Mouse (Mus musculus): ENCODE measurements around the gene Gm20388. TPM values are rescaled to one million over a fixed set of nuclear protein-coding genes. Genes with fewer than 3 reads are reported as not detected.

The Gm20388 gene
- polyA plus RNA-seq, 1 experiment from 2014 or later, result 7.4 TPM

DNA sequence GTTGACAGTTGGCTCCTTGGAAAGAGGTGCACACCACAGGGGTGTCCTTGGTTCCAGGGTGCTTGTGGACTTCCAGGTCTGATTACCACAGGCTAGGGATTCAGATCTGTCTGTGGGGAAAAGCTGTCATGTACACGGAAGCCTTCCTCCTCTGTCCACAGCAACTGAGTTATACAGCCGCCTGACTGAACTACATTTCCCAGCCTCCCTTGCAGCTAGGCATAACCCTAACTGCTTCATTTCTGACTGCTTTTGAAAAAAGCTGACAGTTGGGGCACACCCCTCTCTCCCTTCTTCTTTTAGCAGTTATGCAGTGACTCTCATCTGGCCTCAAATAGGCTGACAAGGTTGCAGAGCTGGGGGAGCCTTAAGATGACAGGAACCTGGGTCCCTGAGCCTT, 901.3 kb downstream of the Gm20388 start:
- Histone ChIP-seq H3K4me2 (ENCODE audit: low read depth, low read length) (no peak overlapping the region), H3K4me3 (replicated peaks; ENCODE audit: low read length) (no peak overlapping the region), H3K36me3 (ENCODE audit: control insufficient read depth, insufficient read depth, low read length) (no peaks in the 10 kb centered on the region), H3K27me3 (ENCODE audit: control insufficient read depth, insufficient read depth, low read length) (no peaks in the 10 kb centered on the region), H3K4me1 (ENCODE audit: control insufficient read depth, insufficient read depth, low read length) (peaks cover 2% of the 10 kb centered on the region; the same call in 1 of the 2 replicates), H3K27ac (ENCODE audit: low read length) (no peak overlapping the region), H3K9me3 (replicated peaks; ENCODE audit: control insufficient read depth, low read length) (no peaks in the 10 kb centered on the region), H3K9ac (ENCODE audit: low read length) (no peak overlapping the region)
- no peak for ATAC-seq (ENCODE audit: insufficient read depth, low FRiP score)
- WGBS, result 67% methylated on average over 2 of the region's 2 CpGs

DNA sequence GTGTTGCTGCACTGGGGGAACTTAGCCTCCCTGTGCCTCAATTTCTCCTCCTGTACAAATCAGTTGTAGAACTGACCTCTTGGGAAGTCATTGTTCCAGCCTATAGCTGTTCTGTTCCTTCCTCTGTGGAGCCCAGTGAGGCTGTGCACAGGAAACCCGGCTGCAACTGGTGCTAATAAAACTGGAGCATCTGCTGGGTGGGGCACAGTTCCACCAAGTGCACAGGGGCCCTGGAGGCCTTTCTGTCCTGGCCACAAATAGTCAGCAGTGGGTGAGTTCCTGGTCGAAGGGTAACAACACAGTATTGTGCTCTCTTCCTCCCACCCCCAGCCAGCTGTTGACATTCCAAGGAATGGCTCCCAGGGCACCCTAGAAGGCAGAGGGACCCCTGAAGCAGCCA, 902.4 kb downstream of the Gm20388 start:
- Histone ChIP-seq H3K4me1 (ENCODE audit: control insufficient read depth, insufficient read depth, low read length) (peaks cover 2% of the 10 kb centered on the region; the same call in 1 of the 2 replicates), H3K4me3 (replicated peaks; ENCODE audit: low read length) (no peak overlapping the region), H3K36me3 (ENCODE audit: control insufficient read depth, insufficient read depth, low read length) (no peaks in the 10 kb centered on the region), H3K9me3 (replicated peaks; ENCODE audit: control insufficient read depth, low read length) (no peaks in the 10 kb centered on the region), H3K27ac (ENCODE audit: low read length) (no peak overlapping the region), H3K4me2 (ENCODE audit: low read depth, low read length) (no peak overlapping the region), H3K27me3 (ENCODE audit: control insufficient read depth, insufficient read depth, low read length) (no peaks in the 10 kb centered on the region), H3K9ac (ENCODE audit: low read length) (no peak overlapping the region)
- 52% methylated on average over 2 of the region's 2 CpGs for WGBS
- ATAC-seq (ENCODE audit: insufficient read depth, low FRiP score), result no peak

- no peaks in the 10 kb centered on the region for H3K36me3 ChIP-seq (ENCODE audit: control insufficient read depth, insufficient read depth, low read length)
- no peak overlapping the region for H3K9ac ChIP-seq (ENCODE audit: low read length)
- no peak overlapping the region for H3K4me3 ChIP-seq (replicated peaks; ENCODE audit: low read length)
- H3K27me3 ChIP-seq (ENCODE audit: control insufficient read depth, insufficient read depth, low read length), result no peaks in the 10 kb centered on the region
- H3K4me2 ChIP-seq (ENCODE audit: low read depth, low read length), result no peak overlapping the region
- 74% methylated on average over 7 of the region's 7 CpGs for WGBS
- H3K27ac ChIP-seq (ENCODE audit: low read length), result no peak overlapping the region
- H3K9me3 ChIP-seq (replicated peaks; ENCODE audit: control insufficient read depth, low read length), result no peaks in the 10 kb centered on the region
- ATAC-seq (ENCODE audit: insufficient read depth, low FRiP score), result peak; percentile 12; the same call in 1 of the 2 replicates
- H3K4me1 ChIP-seq (ENCODE audit: control insufficient read depth, insufficient read depth, low read length), result peaks cover 2% of the 10 kb centered on the region; the same call in 1 of the 2 replicates
These were observed 903.2 kb downstream of the Gm20388 start for GRCm38 (mm10) chr8:120813839-120814238.

DNA sequence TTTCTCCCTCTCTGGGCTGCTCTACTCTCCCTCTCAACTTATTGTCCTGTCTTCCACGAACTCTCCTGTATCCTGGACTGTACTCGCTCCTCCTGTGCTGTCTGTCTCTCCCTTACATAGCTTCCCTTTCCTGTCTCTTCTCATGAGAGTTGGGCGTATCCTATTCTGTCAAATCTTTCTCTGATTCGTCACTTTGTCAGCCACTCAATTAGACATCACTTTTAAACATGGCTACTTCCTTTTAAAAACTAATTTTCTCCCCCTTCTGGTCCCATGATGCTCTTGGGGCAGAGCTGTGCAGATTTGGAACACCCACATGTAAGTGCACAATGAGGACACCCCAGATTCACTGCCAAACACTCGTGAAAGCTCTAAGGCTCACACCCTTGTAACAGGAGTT, 905.7 kb downstream of the Gm20388 start:
- H3K9ac ChIP-seq (ENCODE audit: low read length), result no peak overlapping the region
- H3K4me2 ChIP-seq (ENCODE audit: low read depth, low read length), result no peak overlapping the region
- WGBS, result 83% methylated on average over 5 of the region's 5 CpGs
- peaks cover 2% of the 10 kb centered on the region; the same call in 1 of the 2 replicates for H3K4me1 ChIP-seq (ENCODE audit: control insufficient read depth, insufficient read depth, low read length)
- H3K27ac ChIP-seq (ENCODE audit: low read length), result no peak overlapping the region
- no peaks in the 10 kb centered on the region for H3K27me3 ChIP-seq (ENCODE audit: control insufficient read depth, insufficient read depth, low read length)
- no peaks in the 10 kb centered on the region for H3K9me3 ChIP-seq (replicated peaks; ENCODE audit: control insufficient read depth, low read length)
- H3K36me3 ChIP-seq (ENCODE audit: control insufficient read depth, insufficient read depth, low read length), result no peaks in the 10 kb centered on the region
- no peak overlapping the region for H3K4me3 ChIP-seq (replicated peaks; ENCODE audit: low read length)
- ATAC-seq (ENCODE audit: insufficient read depth, low FRiP score), result no peak

GRCm38 (mm10) chr8:120819906-120820305, 909.3 kb downstream of the Gm20388 start:
- Histone ChIP-seq H3K9ac (ENCODE audit: low read length) (no peak overlapping the region), H3K27me3 (ENCODE audit: control insufficient read depth, insufficient read depth, low read length) (no peaks in the 10 kb centered on the region), H3K36me3 (ENCODE audit: control insufficient read depth, insufficient read depth, low read length) (no peaks in the 10 kb centered on the region), H3K27ac (ENCODE audit: low read length) (no peak overlapping the region), H3K4me2 (ENCODE audit: low read depth, low read length) (no peak overlapping the region), H3K4me1 (ENCODE audit: control insufficient read depth, insufficient read depth, low read length) (peaks cover 2% of the 10 kb centered on the region; the same call in 1 of the 2 replicates), H3K4me3 (replicated peaks; ENCODE audit: low read length) (no peak overlapping the region), H3K9me3 (replicated peaks; ENCODE audit: control insufficient read depth, low read length) (peaks cover 4% of the 10 kb centered on the region; the same call in 1 of the 2 replicates)
- no peak for ATAC-seq (ENCODE audit: insufficient read depth, low FRiP score)

GRCm38 (mm10) chr8:120821399-120822170, 910.9 kb downstream of the Gm20388 start:
- peak overlapping the region; percentile 49 for H3K27ac ChIP-seq (ENCODE audit: low read length)
- H3K9ac ChIP-seq (ENCODE audit: low read length), result no peak overlapping the region
- WGBS, result 25% methylated on average over 9 of the region's 9 CpGs
- H3K4me2 ChIP-seq (ENCODE audit: low read depth, low read length), result no peak overlapping the region
- peak; percentile 73 for ATAC-seq (ENCODE audit: insufficient read depth, low FRiP score)
- no peaks in the 10 kb centered on the region for H3K36me3 ChIP-seq (ENCODE audit: control insufficient read depth, insufficient read depth, low read length)
- H3K4me1 ChIP-seq (ENCODE audit: control insufficient read depth, insufficient read depth, low read length), result no peaks in the 10 kb centered on the region
- no peak overlapping the region for H3K4me3 ChIP-seq (replicated peaks; ENCODE audit: low read length)
- peaks cover 4% of the 10 kb centered on the region; the same call in 1 of the 2 replicates for H3K9me3 ChIP-seq (replicated peaks; ENCODE audit: control insufficient read depth, low read length)
- H3K27me3 ChIP-seq (ENCODE audit: control insufficient read depth, insufficient read depth, low read length), result no peaks in the 10 kb centered on the region

- Histone ChIP-seq H3K4me3 (replicated peaks; ENCODE audit: low read length) (no peak overlapping the region), H3K9me3 (replicated peaks; ENCODE audit: control insufficient read depth, low read length) (peaks cover 4% of the 10 kb centered on the region; the same call in 1 of the 2 replicates), H3K4me2 (ENCODE audit: low read depth, low read length) (no peak overlapping the region), H3K27ac (ENCODE audit: low read length) (no peak overlapping the region), H3K4me1 (ENCODE audit: control insufficient read depth, insufficient read depth, low read length) (0 out of 2 replicates have a peak, but pooled peaks cover 3% of the 10 kb centered on the region), H3K9ac (ENCODE audit: low read length) (no peak overlapping the region), H3K27me3 (ENCODE audit: control insufficient read depth, insufficient read depth, low read length) (no peaks in the 10 kb centered on the region), H3K36me3 (ENCODE audit: control insufficient read depth, insufficient read depth, low read length) (no peaks in the 10 kb centered on the region)
- ATAC-seq (ENCODE audit: insufficient read depth, low FRiP score), result no peak
- WGBS, result 70% methylated on average over 6 of the region's 6 CpGs
These were observed 912.7 kb downstream of the Gm20388 start for GRCm38 (mm10) chr8:120823331-120823730.

DNA sequence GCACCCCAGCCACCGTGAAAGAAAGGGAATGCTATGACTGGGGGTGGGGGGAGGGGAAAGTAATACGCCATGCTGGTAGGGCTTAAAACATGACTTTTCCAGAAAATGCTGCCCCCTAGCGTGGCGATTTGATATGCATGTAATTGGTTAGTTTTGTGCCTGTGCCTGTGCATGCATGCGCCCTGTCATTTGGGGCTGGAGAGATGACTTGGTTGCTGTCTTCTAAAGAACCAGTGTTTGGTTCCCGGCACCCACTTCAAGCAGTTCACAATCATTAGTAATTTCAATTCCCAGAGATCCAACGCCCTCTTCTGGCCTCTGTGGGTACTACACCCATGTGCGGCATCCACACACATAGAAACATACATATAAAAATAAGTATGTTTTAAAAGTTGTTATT, 913.2 kb downstream of the Gm20388 start:
- no peak for ATAC-seq (ENCODE audit: insufficient read depth, low FRiP score)
- H3K9ac ChIP-seq (ENCODE audit: low read length), result no peak overlapping the region
- H3K4me2 ChIP-seq (ENCODE audit: low read depth, low read length), result no peak overlapping the region
- H3K9me3 ChIP-seq (replicated peaks; ENCODE audit: control insufficient read depth, low read length), result peaks cover 4% of the 10 kb centered on the region; the same call in 1 of the 2 replicates
- 0 out of 2 replicates have a peak, but pooled peaks cover 3% of the 10 kb centered on the region for H3K4me1 ChIP-seq (ENCODE audit: control insufficient read depth, insufficient read depth, low read length)
- no peak overlapping the region for H3K27ac ChIP-seq (ENCODE audit: low read length)
- WGBS, result 63% methylated on average over 8 of the region's 8 CpGs
- H3K4me3 ChIP-seq (replicated peaks; ENCODE audit: low read length), result no peak overlapping the region
- no peaks in the 10 kb centered on the region for H3K36me3 ChIP-seq (ENCODE audit: control insufficient read depth, insufficient read depth, low read length)
- no peaks in the 10 kb centered on the region for H3K27me3 ChIP-seq (ENCODE audit: control insufficient read depth, insufficient read depth, low read length)

- Histone ChIP-seq H3K4me1 (ENCODE audit: control insufficient read depth, insufficient read depth, low read length) (0 out of 2 replicates have a peak, but pooled peaks cover 3% of the 10 kb centered on the region), H3K27ac (ENCODE audit: low read length) (no peak overlapping the region), H3K27me3 (ENCODE audit: control insufficient read depth, insufficient read depth, low read length) (no peaks in the 10 kb centered on the region), H3K36me3 (ENCODE audit: control insufficient read depth, insufficient read depth, low read length) (no peaks in the 10 kb centered on the region), H3K4me3 (replicated peaks; ENCODE audit: low read length) (no peak overlapping the region), H3K4me2 (ENCODE audit: low read depth, low read length) (no peak overlapping the region), H3K9ac (ENCODE audit: low read length) (no peak overlapping the region), H3K9me3 (replicated peaks; ENCODE audit: control insufficient read depth, low read length) (peaks cover 4% of the 10 kb centered on the region; the same call in 1 of the 2 replicates)
- 61% methylated on average over 7 of the region's 7 CpGs for WGBS
- ATAC-seq (ENCODE audit: insufficient read depth, low FRiP score), result no peak
These were observed 914.0 kb downstream of the Gm20388 start for GRCm38 (mm10) chr8:120824638-120825037.
